Mouse (Mus musculus): ENCODE results near the gene Lsr.
"Not testable (repeated sequence)": the region's sequence is repeated elsewhere in the genome, so short reads cannot be mapped to it uniquely, and the experiment has no call there.

Lsr gene

DNA sequence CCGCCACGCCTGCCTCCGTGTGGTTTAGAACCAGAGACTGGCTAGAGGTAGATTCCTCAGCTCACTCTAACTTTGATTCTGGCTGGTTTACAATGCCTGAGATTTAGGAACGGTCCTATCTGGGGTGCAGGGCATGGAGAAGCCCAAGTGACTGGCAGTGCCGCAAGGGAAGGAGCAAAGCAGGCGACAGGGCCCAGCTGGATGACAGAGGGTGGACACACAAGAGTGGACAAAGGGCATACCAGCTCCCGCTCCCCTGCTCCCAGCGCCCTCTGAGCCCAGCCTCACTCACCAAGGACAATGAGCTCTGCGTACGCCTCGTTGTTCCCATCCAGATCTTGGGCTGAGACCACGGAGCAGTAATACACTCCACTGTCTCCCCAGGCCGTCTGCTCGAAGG is 7.6 kb downstream of the Lsr start:
- in situ Hi-C loops (cut with MboI; ENCODE audit: low sequenced_read_pairs) = no loop called here

DNA sequence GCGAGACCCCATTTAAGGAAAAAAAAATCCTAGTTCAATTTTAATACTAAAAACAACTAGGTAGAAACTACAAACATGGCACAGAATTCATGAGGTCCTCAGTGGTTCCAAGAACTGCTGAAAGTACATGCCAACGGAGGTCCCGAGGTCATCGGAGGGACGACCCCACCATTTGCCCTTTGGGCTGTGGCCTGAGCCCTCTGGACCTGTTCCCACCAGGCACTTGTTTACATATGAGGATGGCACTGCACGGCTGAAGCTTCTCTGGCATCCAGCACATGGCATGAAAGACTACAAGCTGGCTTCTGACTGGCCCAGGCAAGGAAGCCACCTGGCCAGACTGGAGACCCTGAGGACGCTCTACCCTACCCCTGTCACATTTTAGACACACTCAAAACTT is 8.9 kb downstream of the Lsr start:
- in situ Hi-C loops (cut with MboI; ENCODE audit: low sequenced_read_pairs) = no loop called here

DNA sequence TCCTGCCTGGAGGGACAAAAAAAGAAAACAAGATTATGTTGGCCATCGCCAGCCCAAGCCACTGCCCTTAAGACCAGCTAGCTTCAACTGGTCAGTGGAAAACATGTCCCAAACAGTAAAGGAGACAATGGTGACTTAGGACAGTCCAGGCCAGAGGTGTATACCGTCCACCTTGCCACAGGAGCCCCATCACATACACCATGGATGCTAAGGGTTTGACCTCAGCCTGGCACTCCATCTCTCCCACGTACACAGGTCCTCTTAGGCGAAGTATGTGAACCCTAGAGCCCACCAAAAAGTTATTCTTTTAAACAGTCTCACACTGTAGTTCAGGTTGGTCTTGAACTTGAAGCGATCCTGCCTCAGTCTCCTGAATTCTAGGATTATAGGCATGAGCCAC is 10.4 kb downstream of the Lsr start:
- in situ Hi-C loops (cut with MboI; ENCODE audit: low sequenced_read_pairs) = no loop called here

DNA sequence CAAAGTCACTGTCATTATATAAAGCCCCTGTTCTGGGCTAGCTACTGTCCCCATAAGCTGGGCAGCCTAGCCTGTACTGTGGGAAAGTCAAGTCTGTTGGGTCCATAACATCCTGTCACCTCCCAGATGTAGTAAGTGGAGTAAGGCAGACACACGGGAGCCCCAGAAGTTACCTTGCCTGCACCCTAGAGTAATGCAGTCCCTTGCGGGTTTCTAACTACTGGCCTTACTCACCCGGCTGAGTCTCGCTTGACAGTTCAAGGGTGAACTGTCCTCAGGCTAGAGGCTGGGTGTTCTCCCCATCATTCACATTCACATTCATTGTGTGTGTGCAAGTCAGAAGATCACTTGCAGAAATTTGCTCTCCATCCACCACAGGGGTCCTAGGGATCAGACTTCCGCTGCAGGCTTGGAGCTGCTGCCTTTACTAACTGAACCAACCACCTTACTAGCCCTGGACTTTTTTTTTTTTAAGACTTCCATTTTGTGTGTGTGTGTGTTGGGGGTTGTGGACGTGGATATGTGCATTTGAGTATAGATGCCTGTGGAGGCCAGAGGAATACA is 13.4 kb downstream of the Lsr start:
- in situ Hi-C loops (cut with MboI; ENCODE audit: low sequenced_read_pairs) = no loop called here

DNA sequence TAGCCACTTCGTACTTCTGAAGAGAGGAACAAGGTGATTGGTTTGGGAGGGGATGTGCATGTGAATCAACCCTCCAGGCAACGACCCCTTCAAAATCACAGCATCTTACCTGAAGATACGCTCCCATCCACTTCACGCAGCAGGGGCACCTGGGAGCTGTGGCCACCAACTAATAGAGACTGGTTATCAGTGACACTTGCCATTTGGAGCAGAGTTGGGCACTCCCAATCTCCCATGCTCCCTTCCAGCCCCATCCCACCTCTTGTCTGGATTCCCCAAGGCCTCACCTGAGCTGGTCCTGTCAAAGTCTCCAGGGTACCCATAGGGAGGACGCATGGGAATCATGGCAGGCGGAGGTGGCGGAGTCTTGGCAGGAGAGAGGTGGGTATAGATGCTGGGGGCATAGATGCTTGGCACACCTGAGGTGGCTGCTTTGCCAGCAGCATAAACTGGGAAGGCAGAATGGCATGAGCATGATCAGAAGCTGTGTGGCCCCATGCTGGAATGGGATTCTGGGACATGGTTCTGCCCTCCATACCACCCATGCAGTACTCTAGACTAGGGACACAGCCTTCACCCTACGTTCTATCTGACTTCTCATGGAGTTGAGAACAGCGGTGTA is 14.3 kb downstream of the Lsr start:
- in situ Hi-C loops (cut with MboI; ENCODE audit: low sequenced_read_pairs) = no loop called here

DNA sequence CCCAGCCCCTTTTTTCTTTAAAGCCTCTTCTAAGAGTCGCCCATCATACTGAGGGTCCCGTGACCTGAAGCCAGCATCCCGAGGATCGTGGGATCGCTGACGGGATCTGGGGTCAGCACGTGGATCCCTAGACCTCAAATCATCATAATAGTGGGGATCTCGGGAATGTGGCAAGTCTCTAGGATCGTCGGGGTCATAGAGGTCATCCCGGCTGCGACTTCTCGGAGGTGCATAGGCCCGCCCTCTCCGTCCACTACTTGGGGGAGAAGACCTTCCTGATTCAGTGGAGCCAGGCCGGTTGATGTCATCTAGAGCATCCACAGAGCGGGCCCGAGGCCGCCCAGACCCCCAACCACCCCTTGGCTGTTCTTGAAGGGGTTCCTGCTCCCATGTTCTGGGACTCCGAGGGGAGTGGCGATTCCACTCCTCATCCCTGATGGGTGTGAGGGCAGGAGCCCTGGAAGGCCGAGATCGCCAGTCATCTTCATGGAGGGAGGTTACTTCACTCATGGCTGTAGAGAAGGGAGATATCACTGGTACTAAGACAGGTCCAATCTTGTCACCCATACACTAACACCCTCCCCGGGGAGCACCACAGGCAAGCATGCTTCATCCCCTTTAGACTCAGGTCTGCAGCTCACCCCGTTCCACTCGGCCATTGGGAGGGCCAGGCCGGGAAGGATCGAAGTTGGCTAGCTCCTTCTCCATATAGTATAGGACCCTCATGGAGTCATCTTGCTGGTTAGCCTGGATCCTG is 15.0 kb downstream of the Lsr start:
- in situ Hi-C loops (cut with MboI; ENCODE audit: low sequenced_read_pairs) = no loop called here

DNA sequence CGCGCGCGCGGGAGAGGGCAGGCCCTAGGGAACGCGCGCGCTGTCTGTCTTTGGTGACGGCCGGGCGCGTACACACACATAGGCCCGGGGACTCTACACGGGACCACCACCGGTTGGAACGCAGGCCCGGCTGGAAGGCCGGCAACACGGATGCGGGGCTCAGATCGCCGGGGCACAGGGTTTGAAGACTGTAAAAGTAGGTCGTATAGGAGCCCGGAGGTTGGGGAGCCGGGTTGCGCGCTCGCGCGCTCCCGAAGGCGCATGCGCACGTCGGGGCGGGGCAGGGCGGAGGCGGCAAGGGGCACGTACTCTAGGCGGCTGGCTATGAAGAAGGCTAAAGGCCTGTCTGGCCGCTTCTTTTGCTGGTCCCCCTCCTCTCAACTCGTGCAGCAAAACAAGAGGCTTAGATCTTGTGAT is 15.9 kb downstream of the Lsr start:
- in situ Hi-C loops (cut with MboI; ENCODE audit: low sequenced_read_pairs) = no loop called here

DNA sequence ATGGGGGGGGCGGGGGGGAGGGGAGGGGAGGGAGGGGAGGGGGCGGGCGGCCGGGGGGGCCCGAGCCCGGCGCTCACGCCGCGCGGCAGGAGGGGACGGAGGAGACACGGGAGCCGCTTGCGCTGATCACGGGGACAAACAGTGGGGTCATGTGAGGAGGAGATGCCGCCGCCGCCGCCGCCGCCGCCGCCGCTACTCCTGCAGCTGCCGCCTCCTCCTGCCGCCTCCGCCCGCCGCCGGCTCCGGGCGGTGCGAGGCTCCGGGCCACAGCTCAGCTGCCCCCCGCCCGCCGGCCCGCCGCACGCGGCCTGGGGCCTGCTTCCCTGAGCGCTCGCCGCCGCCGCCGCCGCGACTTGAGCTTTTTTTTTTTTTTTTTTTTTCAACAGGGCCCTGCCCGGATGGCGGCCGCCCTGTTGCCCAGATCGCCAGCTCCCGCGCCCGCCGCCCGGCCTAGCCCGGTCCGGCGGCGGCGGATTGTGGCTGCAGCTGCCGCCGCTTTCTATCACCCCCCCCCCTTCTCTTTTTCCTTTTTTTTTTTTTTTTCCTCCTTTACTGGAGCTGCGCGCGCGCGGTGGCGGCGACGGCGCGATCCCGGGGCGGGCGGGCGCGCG is 16.4 kb downstream of the Lsr start, which contains the start of gene Usf2:
Gene Usf2 (minus strand): TSS at position 48 of the 611 bp plus-strand sequence.
- in situ Hi-C loops (cut with MboI; ENCODE audit: low sequenced_read_pairs) = no loop called here

DNA sequence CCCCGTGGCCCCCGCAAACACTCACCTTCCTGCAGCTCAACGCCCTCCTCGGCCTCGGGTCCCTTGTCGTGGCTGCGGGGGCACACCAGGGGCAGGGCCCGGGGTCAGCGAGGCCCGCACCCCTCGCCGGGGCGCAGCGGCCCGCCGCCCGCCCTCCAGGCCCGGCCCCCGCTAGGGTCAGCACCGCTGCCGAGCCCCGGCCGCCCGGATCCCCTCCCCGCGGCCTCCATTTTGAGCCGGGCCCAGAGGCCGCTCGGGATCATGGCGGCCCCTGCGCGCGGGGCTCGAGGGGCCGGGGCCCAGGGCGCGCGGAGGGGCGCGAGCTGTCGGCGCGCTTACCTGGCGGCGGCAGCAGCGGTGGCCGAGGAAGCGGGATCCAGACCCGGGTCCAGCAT is 16.9 kb downstream of the Lsr start:
- in situ Hi-C loops (cut with MboI; ENCODE audit: low sequenced_read_pairs) = no loop called here

DNA sequence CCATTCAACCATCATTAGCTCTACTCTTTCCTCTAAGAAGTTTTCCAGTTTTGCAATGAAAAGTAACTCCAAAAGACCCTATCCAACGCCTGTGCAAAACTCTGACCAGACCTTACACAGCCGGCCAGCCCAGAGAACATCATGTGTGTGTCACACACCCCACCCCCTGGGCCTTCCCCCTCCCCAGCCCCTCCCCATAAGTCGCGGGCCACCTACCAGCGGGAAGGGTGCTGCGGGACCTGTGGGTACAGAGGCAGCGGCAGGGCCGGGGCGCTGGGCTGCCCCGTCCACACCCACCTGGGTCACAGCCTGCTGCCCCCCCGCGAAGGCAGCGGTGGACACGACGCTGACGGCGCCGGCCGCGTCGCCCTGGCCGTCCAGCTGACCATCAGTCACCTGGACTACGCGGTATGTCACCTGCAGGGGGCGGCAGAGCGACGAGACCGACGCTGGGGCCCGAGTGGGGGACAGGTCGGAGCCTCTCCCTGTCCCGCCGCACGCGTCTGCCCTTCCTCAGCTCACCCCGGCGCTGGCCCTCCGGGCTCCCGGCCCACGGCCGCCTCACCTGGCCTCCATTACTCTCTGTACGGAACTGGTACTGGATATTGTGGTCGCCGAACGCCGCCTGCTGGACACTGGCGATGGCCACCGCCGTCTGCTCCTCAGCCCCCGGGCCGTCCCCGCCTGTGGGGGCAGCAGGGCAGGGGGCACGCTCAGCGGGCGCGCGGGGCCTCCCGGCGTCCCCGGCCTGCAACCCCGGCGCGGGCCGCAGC is 17.5 kb downstream of the Lsr start:
- in situ Hi-C loops (cut with MboI; ENCODE audit: low sequenced_read_pairs) = no loop called here

DNA sequence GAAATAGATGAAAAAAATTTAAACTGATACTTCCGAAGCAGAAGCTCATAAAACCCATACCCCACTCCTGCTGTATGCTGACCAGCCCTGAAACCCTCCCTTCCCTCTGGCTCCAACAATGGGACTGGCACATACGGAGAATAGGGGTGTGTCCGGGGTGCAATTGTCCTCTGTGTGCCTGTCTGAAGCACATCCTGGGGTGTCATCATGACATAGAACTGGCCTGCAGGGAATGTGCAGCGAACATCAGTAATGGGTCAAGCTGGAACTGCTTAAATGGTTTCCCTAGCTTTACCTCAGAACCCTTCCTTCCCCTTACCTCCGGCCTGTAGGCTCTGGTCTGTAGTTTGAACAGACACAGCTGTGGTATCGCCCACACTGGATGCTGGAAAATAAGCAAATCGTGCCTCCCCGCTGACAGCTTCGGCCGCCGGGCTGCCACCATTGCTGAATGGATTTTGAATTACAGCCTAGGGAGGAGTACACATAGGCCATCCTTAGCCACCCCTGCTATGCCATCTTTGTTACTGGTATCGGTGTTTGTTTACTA is 18.2 kb downstream of the Lsr start:
- in situ Hi-C loops (cut with MboI; ENCODE audit: low sequenced_read_pairs) = no loop called here

DNA sequence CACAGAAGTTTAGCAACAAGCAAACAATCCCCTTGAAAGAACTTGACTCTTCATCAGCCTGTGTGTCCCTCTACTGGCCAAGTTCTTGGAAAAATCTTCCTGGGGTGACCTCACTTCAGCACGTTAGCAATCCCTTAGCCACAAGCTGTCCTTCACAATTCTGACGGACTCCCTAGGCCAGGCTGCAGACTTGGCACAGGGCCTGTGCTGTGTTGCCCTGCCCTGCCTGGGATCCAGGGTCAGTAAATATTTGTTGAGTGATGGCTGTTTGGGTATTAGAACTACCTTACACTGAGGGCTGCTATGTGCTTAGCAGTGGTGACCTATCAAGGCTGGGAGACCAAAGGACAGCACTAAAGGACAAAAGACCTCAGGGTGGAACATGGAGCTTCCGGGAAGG is 19.2 kb downstream of the Lsr start:
- in situ Hi-C loops (cut with MboI; ENCODE audit: low sequenced_read_pairs) = no loop called here

DNA sequence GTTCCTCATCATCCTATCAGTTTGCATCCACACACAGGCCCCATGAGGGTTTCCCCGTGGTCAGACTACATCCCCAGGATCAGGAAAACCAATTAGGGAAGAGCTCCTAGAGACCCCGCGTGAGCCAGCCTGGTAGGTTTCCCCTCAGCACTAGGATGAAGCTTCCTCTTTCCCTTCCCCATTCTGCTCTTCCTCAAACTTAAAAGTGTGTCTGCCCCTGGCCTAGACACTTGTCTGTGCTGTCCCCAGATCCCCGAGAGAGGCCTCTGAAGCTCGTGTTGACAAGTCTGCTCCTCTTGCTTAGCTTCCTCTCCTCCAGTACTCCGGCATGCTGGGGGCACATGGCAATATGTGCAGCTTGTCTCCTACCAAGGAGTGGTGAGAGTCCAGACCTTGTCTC is 19.8 kb downstream of the Lsr start:
- in situ Hi-C loops (cut with MboI; ENCODE audit: low sequenced_read_pairs) = no loop called here

DNA sequence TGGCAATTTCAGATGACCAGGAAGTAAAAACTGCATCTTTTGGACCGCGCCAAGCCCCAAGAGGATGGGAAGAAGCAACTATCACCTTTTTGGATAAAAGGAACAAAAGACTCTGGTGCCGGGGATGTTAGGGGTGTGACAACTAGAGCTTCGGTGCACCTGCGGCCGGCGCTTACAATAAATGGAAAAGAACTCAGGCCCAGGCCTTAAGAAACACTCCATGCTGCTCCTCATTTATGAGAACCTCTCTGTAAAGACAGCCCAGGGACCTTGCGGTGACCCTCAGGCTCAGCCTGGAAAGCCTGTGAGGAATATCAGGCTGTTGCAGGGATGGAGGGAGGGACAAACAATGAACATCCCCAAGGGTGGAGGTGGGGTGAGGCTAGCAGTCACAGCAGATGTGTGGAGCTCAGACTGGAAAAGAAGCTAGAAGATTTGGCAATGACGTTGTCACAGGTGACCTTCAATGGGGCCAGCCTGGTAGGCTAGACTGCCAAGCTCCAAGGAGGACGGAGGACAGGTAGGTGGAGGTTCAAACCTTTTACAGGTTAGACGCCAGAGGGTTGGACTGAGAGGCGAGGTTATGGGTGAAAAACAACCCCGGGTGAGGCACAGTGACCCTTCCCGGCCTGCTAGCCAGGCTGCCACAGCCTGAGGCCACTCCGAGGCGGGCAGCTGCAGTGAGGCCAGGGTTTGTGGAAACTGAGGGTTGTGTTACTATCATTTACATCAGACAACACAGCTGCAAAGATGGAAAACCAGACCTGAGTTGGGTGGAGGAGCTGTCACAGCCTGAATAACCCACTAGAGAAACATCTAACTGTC is 20.6 kb downstream of the Lsr start:
- in situ Hi-C loops (cut with MboI; ENCODE audit: low sequenced_read_pairs) = no loop called here

DNA sequence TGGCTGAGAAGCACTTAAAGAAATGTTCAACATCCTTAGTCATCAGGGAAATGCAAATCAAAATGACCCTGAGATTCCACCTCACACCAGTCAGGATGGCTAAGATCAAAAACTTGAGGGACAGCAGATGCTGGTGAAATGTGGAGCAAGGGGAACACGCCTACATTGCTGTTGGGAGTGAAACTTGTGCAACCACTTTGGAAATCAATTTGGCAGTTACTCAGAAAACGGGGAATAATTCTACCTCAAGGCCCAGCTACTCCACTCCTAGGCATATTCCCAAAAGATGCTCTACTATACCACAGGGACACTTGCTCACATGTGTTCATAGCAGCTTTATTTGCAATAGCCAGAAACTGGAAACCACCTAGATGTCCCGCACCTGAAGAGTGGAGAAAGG is 23.4 kb downstream of the Lsr start:
- in situ Hi-C loops (cut with MboI; ENCODE audit: low sequenced_read_pairs) = not testable (repeated sequence)

DNA sequence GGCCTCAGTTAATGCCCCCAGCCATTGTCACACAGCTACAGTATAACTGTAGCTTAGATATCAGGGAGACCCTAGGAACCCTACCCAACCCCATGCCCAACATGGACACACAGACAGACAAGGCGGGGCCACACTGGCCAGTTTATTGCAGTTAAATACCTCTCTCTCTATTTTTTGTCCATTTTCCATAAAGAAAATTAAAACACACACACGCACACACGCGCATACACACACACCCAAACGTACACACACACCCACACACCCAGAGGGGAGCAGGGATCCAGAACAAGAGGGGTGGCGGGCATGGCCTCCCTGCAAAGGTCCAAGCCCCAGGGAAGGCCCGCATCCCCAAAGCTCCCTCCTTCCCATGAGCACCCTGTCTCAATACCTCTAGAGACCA is 27.4 kb downstream of the Lsr start:
- in situ Hi-C loops (cut with MboI; ENCODE audit: low sequenced_read_pairs) = no loop called here

DNA sequence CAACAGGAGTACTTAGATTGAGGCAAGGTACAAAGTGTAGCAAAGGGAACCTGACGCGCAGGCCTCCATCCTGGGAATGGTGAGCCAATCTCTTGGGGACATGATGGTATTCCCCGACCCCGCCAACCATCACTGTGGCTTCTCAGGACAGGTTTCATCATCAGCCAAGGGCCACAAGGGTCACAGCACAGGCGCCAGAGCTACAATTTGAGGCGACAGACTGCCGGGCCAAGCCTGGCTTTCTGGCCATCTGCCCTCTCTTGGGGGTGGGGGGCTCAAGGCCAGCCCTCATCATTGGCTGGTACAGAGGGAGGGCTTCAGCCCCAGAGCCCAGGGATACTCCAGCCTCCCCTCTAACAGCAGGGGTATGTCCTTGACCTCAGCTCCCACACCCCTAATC is 27.8 kb downstream of the Lsr start:
- in situ Hi-C loops (cut with MboI; ENCODE audit: low sequenced_read_pairs) = not testable (repeated sequence)

DNA sequence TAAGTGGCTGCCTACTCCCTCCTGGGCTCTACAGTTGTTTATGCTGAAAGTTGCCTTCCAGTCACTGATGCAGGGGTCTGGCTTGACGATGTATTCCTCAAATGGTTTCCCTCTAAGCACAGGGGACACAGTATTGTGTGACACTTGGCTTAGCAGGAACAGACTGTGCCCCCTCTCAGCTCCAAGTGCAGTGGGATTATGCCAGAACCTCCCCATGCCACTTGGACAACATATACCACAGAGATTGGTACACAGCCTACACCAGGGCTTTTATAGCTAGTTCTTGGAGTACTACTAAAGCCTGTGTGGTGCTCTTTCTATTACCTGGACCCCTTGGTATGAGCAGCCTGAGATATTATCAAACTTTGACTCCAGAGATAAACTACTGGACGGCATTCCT is 28.6 kb downstream of the Lsr start:
- in situ Hi-C loops (cut with MboI; ENCODE audit: low sequenced_read_pairs) = not testable (repeated sequence)

DNA sequence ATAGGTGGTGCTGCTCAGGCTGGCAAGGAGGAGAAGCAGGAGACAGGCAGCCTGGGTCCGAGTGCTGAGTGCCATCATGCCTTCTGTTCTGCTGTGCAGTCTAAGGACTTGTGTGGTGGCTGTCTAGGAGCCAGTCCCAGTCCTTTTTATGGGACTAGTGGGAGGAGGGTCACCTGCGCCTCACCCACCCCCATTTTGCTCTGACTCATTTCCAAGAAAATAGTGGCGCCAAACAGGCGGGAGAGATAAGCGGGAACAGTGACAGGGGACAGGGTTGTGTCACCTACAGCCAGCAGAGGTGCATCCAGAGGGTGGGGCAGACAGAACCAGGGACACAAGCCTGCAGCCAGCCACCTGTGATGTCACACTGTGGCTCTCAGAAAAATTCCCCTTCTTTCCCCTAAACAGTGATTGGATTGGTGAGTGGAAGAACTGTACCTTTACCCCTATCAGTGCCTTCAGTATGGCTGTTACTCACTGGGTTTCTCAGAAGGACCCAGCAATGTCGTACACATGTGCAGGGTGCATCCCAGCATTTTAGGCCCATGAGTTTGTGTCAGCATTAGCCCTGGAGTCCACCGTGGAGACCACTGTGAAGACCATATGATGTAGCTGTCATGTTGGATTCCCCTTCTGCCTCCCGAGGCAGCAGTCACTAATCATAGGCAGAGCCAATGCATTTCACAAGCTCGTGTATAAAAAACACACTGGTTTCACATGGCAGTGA is 29.2 kb downstream of the Lsr start, which contains the start of gene Hamp:
Gene Hamp (minus strand): TSS at position 124 of the 727 bp plus-strand sequence.
- in situ Hi-C loops (cut with MboI; ENCODE audit: low sequenced_read_pairs) = no loop called here

Measured in CH12F3 (cell line).